Mouse (Mus musculus) left cerebral cortex, postnatal 14 days (tissue): ENCODE results near the gene Fryl. TPM values are rescaled to one million over a fixed set of nuclear protein-coding genes. Genes with fewer than 3 reads are reported as not detected.

Experiments
- DNase-seq, 2 experiments: peaks; one replicate each; pipeline ENCODE4 v3.0.0; 2021 to 2022; ENCODE audit warnings: low spot score in 2 of 2, mixed read lengths in 1 of 2
- intact Hi-C: fragments of 180-260 bp; cut with DNase I; formaldehyde crosslinking; loops from one replicate; pipeline ENCODE4 v1.15.1; 2025
- long read RNA-seq, 2 experiments: library from polyadenylated mRNA; stranded (forward); transcript quantifications; one replicate each; pipeline ENCODE4 v2.0.0; 2021
- total RNA-seq, 2 experiments: library from RNA; stranded (reverse); gene quantifications; 2 replicates each; pipeline ENCODE4 v1.2.3; 2021

Gene Fryl
- total RNA-seq, result 10 to 100 TPM; 48.3 to 49.7 TPM
- long read RNA-seq, experiment 1, partial matches to known transcripts, result 2 of 4 reads
- long read RNA-seq, experiment 1, other reads (novel, unspliced or antisense), result 2 of 4 reads
- long read RNA-seq, experiment 2, partial matches to known transcripts, result 2 of 4 reads
- long read RNA-seq, experiment 2, other reads (novel, unspliced or antisense), result 2 of 4 reads

GRCm38 (mm10) chr5:73256352-73257065, at the start of gene Fryl:
Fryl (minus strand) TSS chr5:73256619.
- DNase-seq, result peak; percentile 95 to 99
- intact Hi-C loops, result loop anchor here (5.0 kb wide), 1 partner anchor 36 kb away; the partner anchor contains the start of gene Ociad1

GRCm38 (mm10) chr5:73304507-73304906, 48.1 kb upstream of the Fryl start:
- no peak for DNase-seq
- intact Hi-C loops, result no loop called here

- intact Hi-C loops, result no loop called here
- DNase-seq, result no peak
These were observed 45.3 kb upstream of the Fryl start for GRCm38 (mm10) chr5:73301601-73302307.

- intact Hi-C loops, result no loop called here
- no peak for DNase-seq
These were observed 39.5 kb upstream of the Fryl start for GRCm38 (mm10) chr5:73295916-73296315.

GRCm38 (mm10) chr5:73295016-73295415, 38.6 kb upstream of the Fryl start:
- intact Hi-C loops, result no loop called here
- no peak for DNase-seq

GRCm38 (mm10) chr5:73293458-73293827, 37.0 kb upstream of the Fryl start:
- DNase-seq, result no peak
- intact Hi-C loops, result loop anchor here (5.0 kb wide), 2 partner anchors 36 to 161 kb away; partner anchors contain the start of gene Fryl

GRCm38 (mm10) chr5:73292502-73293457, 36.4 kb upstream of the Fryl start, which contains the start of gene Ociad1:
Ociad1 (plus strand) TSS chr5:73292784.
- intact Hi-C loops, result loop anchor here (5.0 kb wide), 2 partner anchors 35 to 160 kb away; partner anchors contain the start of gene Fryl
- peak; percentile 96 to 97 for DNase-seq

GRCm38 (mm10) chr5:73289900-73290299, 33.5 kb upstream of the Fryl start:
- intact Hi-C loops, result loop anchor here (5.0 kb wide), 2 partner anchors 33 to 158 kb away; partner anchors contain the start of gene Fryl
- no peak for DNase-seq

GRCm38 (mm10) chr5:73286603-73287002, 30.2 kb upstream of the Fryl start:
- no peak for DNase-seq
- intact Hi-C loops, result no loop called here

- DNase-seq, result no peak
- intact Hi-C loops, result no loop called here
These were observed 29.1 kb upstream of the Fryl start for GRCm38 (mm10) chr5:73285470-73285978.

GRCm38 (mm10) chr5:73284046-73284445, 27.6 kb upstream of the Fryl start:
- intact Hi-C loops, result no loop called here
- DNase-seq, result no peak

GRCm38 (mm10) chr5:73280567-73280850, 24.1 kb upstream of the Fryl start:
- intact Hi-C loops, result no loop called here

GRCm38 (mm10) chr5:73279732-73280566, 23.5 kb upstream of the Fryl start:
- no peak for DNase-seq
- intact Hi-C loops, result no loop called here

More at GRCm38 (mm10) chr5:73280567-73280850, 24.1 kb upstream of the Fryl start:
- DNase-seq, result no peak

GRCm38 (mm10) chr5:73279190-73279589, 22.8 kb upstream of the Fryl start:
- intact Hi-C loops, result no loop called here

GRCm38 (mm10) chr5:73274941-73275340, 18.5 kb upstream of the Fryl start:
- intact Hi-C loops, result no loop called here
- no peak for DNase-seq

More at GRCm38 (mm10) chr5:73279190-73279589, 22.8 kb upstream of the Fryl start:
- no peak for DNase-seq

GRCm38 (mm10) chr5:73273171-73273570, 16.8 kb upstream of the Fryl start:
- no peak for DNase-seq
- intact Hi-C loops, result no loop called here

- intact Hi-C loops, result no loop called here
- peak in 1 of 2 experiments; percentile 59 for DNase-seq
These were observed 14.2 kb upstream of the Fryl start for GRCm38 (mm10) chr5:73270612-73271011.

GRCm38 (mm10) chr5:73268636-73269213, 12.3 kb upstream of the Fryl start:
- intact Hi-C loops, result no loop called here
- DNase-seq, result no peak
